Mouse (Mus musculus) liver, embryonic 11.5 days (tissue): ENCODE measurements around the gene Sdf2l1. TPM values are rescaled to one million over a fixed set of nuclear protein-coding genes. Genes with fewer than 3 reads are reported as not detected.

Experiments used
- ATAC-seq: fragments of 200-750 bp; cut with Nextera tagmentation; replicated peaks from 2 replicates; pipeline ENCODE4 v1.8.0; 2017; ENCODE audit warnings: moderate number of reproducible peaks, mild to moderate bottlenecking, moderate TSS enrichment, moderate library complexity; ENCODE audit not compliant: low FRiP score
- DNase-seq: peaks from one replicate; pipeline ENCODE4 v3.0.0-alpha.2; 2017; ENCODE audit warnings: low spot score
- H3K27ac ChIP-seq: fragments of 300-500 bp; sonication (generic); 2 replicates; pipeline ENCODE4 v1.5.1; 2014; ENCODE audit warnings: mild to moderate bottlenecking, low read depth, low read length, control low read depth
- H3K27me3 ChIP-seq: fragments of 300-500 bp; sonication (generic); replicated peaks from 2 replicates; pipeline ENCODE4 v1.6.1; 2014; ENCODE audit warnings: low read length, mixed read lengths; ENCODE audit not compliant: control insufficient read depth, insufficient read depth
- H3K36me3 ChIP-seq: fragments of 300-500 bp; sonication (generic); 2 replicates; pipeline ENCODE4 v1.6.1; 2014; ENCODE audit warnings: mild to moderate bottlenecking, low read length, moderate library complexity, mixed read lengths; ENCODE audit not compliant: control insufficient read depth, insufficient read depth
- H3K4me1 ChIP-seq: fragments of 300-500 bp; sonication (generic); replicated peaks from 2 replicates; pipeline ENCODE4 v1.6.1; 2014; ENCODE audit warnings: low read length, mixed read lengths; ENCODE audit not compliant: control insufficient read depth, insufficient read depth
- H3K4me2 ChIP-seq: fragments of 300-500 bp; sonication (generic); 2 replicates; pipeline ENCODE4 v1.6.1; 2014; ENCODE audit warnings: mild to moderate bottlenecking, control low read depth, moderate library complexity
- H3K4me3 ChIP-seq: fragments of 300-500 bp; sonication (generic); 2 replicates; pipeline ENCODE4 v1.5.1; 2014; ENCODE audit warnings: low read depth, low read length, control low read depth
- H3K9ac ChIP-seq: fragments of 300-500 bp; sonication (generic); 2 replicates; pipeline ENCODE4 v1.6.1; 2014; ENCODE audit warnings: low read depth, low read length, control low read depth
- H3K9me3 ChIP-seq: fragments of 300-500 bp; sonication (generic); 2 replicates; pipeline ENCODE4 v1.6.1; 2016; ENCODE audit warnings: low read length, inconsistent platforms, mixed read lengths; ENCODE audit not compliant: control insufficient read depth
- WGBS: fragments of 180-500 bp; shearing (Covaris S2); extraction: QIAGEN DNeasy Blood & Tissue Kit; methylation state at CpG from one replicate; pipeline ENCODE4 v1.1.7; 2014; 5-methylcytosine and 5-hydroxymethylcytosine counted together
- polyA plus RNA-seq: library from polyadenylated mRNA; unstranded; fragments of >200 nt; fragmentation: Nextera tagmentation; extraction: Ambion mirVana; gene quantifications from 2 replicates; pipeline ENCODE4 v1.2.1, GENCODE M21; 2014

Sdf2l1 gene
- polyA plus RNA-seq, 1 experiment from 2014 or later: 108 TPM

DNA sequence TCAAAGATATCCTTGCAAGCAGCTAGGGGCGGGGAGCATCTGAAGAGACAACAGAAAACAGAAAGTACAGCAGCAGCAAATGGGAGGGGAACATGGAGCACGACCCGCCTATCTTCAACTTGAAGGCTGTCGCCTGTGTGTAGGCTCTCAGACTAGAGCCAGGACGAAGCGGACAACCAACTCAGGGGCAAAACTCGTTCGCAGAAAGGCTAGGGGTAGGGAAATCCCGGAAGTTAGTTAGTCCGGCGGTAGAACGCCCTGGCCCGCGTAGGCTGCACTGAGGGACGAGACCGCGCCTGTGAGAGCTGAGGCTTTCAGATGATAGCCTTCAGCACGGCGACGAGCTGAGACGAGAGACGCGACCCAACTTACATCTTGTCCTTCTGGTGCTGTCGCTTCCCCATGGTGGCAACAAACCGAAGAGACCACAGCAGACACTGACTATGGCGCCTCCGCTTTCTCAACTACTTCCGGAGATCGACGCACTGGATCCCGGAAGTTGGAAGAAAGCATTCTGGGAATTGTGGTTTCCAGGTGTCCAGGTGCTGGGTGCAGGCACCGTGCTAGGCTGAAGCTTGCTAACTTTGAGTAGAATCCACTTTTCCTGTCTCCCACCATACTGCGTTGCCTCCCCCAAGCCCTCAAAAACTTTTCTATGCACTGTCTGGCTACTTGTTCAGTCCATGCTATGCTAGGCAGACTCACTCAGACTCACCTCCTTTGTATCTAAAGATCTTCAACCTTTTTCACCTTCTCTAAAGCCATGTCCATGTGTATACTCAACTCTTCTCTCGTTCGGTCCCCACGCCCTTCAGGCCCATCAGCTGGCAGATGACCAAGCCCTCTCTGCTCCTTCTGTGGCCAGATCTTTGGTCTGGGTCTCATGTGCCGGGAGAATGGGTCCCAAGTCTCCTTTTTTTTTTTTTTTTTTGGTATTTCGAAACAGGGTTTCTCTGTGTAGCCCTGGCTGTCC lies 21.1 kb downstream of the Sdf2l1 start, which contains the start of gene Ppil2:
Gene Ppil2 (minus strand): TSS at position 487 of the 973 bp plus-strand sequence.
- peak; percentile 88 for ATAC-seq
- Histone ChIP-seq H3K4me1 (peaks cover 9% of the 10 kb centered on the region), H3K27ac (peak within 1 kb of the TSS; percentile 28; the same call in 1 of the 2 replicates), H3K4me3 (peak within 1 kb of the TSS; percentile 65), H3K9ac (peak within 1 kb of the TSS; percentile 55), H3K4me2 (peak within 1 kb of the TSS; percentile 73), H3K9me3 (no peaks in the 10 kb centered on the region), H3K27me3 (no peaks in the 10 kb centered on the region), H3K36me3 (peaks cover 16% of the 10 kb centered on the region)
- DNase-seq: peak; percentile 76
- WGBS: 7% methylated on average over 38 of the region's 38 CpGs

- Histone ChIP-seq H3K27me3 (no peaks in the 10 kb centered on the region), H3K4me2 (no peak overlapping the region), H3K4me3 (no peak overlapping the region), H3K36me3 (peaks cover 33% of the 10 kb centered on the region), H3K27ac (no peak overlapping the region), H3K4me1 (peaks cover 1% of the 10 kb centered on the region; the same call in 1 of the 2 replicates), H3K9ac (no peak overlapping the region), H3K9me3 (no peaks in the 10 kb centered on the region)
- DNase-seq: no peak
- 88% methylated on average over 4 of the region's 4 CpGs for WGBS
- no peak for ATAC-seq
These were observed 27.6 kb downstream of the Sdf2l1 start for GRCm38 (mm10) chr16:17104600-17104999.

DNA sequence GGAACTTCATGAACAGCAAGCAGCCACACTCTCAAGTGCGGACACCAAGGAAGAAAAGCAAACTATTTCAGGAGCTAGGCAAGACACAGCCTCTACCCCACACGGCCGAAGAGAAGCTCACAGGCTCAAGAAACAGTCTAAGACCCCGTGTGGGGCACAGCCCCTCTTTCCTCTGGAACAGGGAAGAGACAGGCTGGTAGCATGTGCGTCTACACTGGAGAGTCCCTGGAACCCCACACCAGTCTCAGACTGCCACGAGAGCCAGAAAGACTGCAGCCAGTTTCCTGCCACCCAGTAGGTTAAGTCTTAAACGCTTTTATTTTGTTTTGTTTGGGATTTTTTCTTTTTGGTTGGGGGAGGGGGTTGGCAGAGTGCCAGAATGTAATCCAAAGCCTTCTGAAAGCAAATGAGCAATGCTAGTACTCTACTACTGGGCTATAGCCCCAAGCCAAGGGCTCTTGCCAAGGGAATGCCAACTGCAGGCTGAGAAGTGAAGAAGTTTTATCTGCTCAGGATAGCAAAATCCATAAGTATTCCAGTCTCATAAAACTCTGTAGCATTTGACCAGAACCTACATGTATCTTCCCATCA lies 29.5 kb downstream of the Sdf2l1 start:
- H3K9ac ChIP-seq: no peak overlapping the region
- no peak overlapping the region for H3K4me2 ChIP-seq
- 82% methylated on average over 7 of the region's 7 CpGs for WGBS
- no peaks in the 10 kb centered on the region for H3K27me3 ChIP-seq
- H3K9me3 ChIP-seq: no peaks in the 10 kb centered on the region
- no peak overlapping the region for H3K27ac ChIP-seq
- H3K4me3 ChIP-seq: no peak overlapping the region
- ATAC-seq: no peak
- H3K36me3 ChIP-seq: peaks cover 38% of the 10 kb centered on the region
- no peaks in the 10 kb centered on the region for H3K4me1 ChIP-seq
- DNase-seq: no peak

- Histone ChIP-seq H3K4me3 (no peak overlapping the region), H3K27ac (no peak overlapping the region), H3K27me3 (no peaks in the 10 kb centered on the region), H3K36me3 (peaks cover 51% of the 10 kb centered on the region), H3K9ac (no peak overlapping the region), H3K4me2 (no peak overlapping the region), H3K4me1 (no peaks in the 10 kb centered on the region), H3K9me3 (no peaks in the 10 kb centered on the region)
- WGBS: 84% methylated on average over 3 of the region's 3 CpGs
- DNase-seq: no peak
- ATAC-seq: no peak
These were observed 35.2 kb downstream of the Sdf2l1 start for GRCm38 (mm10) chr16:17096938-17097337.

GRCm38 (mm10) chr16:17088346-17088745 lies 43.8 kb downstream of the Sdf2l1 start:
- H3K4me2 ChIP-seq: no peak overlapping the region
- peaks cover 48% of the 10 kb centered on the region for H3K36me3 ChIP-seq
- no peaks in the 10 kb centered on the region for H3K9me3 ChIP-seq
- no peak overlapping the region for H3K4me3 ChIP-seq
- H3K9ac ChIP-seq: no peak overlapping the region
- WGBS: 88% methylated on average over 3 of the region's 3 CpGs
- ATAC-seq (no peak), DNase-seq (no peak)
- H3K27ac ChIP-seq: no peak overlapping the region
- no peaks in the 10 kb centered on the region for H3K4me1 ChIP-seq
- H3K27me3 ChIP-seq: no peaks in the 10 kb centered on the region

DNA sequence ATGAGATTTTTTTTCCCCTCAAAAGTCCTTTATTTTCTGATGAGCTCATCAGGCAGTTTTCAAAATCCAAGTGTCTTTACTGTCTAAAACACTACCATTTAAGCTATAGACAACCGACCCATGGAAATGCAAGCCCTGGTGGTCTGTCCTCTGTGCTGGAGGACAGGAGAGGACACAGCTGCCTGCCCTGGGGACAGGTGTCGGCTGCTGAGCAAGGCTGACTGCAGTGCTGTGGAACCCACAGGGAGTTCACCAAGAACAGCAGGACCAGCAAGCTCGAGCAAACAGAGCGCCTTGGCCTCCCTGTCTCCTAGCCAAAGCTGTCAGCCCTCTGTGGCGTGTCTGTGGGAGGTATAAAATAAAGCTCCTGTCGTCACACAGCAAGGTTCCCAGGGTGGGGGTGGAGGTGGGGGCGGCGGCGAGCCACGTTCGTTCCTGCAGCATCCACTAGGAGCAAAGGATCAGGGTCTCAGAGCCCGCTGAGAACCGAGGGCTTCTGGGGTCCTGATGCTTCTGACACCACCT lies 45.5 kb downstream of the Sdf2l1 start:
- Histone ChIP-seq H3K9ac (no peak overlapping the region), H3K27me3 (no peaks in the 10 kb centered on the region), H3K27ac (no peak overlapping the region), H3K36me3 (peaks cover 38% of the 10 kb centered on the region), H3K4me1 (no peaks in the 10 kb centered on the region), H3K4me2 (no peak overlapping the region), H3K9me3 (no peaks in the 10 kb centered on the region), H3K4me3 (no peak overlapping the region)
- 86% methylated on average over 13 of the region's 13 CpGs for WGBS
- no peak for ATAC-seq
- DNase-seq: no peak

DNA sequence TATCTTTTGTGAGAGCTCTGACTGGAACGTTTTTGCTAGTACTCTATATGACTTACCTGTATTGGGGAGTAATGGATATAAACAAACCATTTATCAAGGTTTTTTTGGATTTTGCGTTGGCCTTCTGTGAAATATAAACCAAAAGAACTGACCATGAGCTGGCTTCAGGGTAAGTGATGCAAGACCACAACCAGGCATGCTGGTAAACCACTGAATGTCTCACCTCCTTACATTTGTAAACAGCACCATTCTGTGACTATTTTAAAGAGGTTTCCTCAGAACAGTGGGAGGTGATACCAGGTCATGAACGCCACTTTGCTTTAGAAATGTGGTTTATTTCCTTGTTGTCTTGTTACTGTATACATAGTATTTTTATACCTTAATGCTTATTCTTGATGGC lies 45.9 kb downstream of the Sdf2l1 start:
- no peak overlapping the region for H3K9ac ChIP-seq
- H3K36me3 ChIP-seq: peaks cover 34% of the 10 kb centered on the region
- 85% methylated on average over 3 of the region's 3 CpGs for WGBS
- no peak overlapping the region for H3K4me2 ChIP-seq
- H3K4me1 ChIP-seq: no peaks in the 10 kb centered on the region
- H3K27ac ChIP-seq: no peak overlapping the region
- no peaks in the 10 kb centered on the region for H3K9me3 ChIP-seq
- ATAC-seq: no peak
- H3K27me3 ChIP-seq: no peaks in the 10 kb centered on the region
- no peak overlapping the region for H3K4me3 ChIP-seq
- no peak for DNase-seq

GRCm38 (mm10) chr16:17085636-17086035 lies 46.5 kb downstream of the Sdf2l1 start:
- H3K9me3 ChIP-seq: no peaks in the 10 kb centered on the region
- H3K4me3 ChIP-seq: no peak overlapping the region
- ATAC-seq: no peak
- H3K4me1 ChIP-seq: no peaks in the 10 kb centered on the region
- DNase-seq: no peak
- 84% methylated on average over 4 of the region's 4 CpGs for WGBS
- no peaks in the 10 kb centered on the region for H3K27me3 ChIP-seq
- H3K36me3 ChIP-seq: peaks cover 31% of the 10 kb centered on the region
- H3K9ac ChIP-seq: no peak overlapping the region
- no peak overlapping the region for H3K27ac ChIP-seq
- H3K4me2 ChIP-seq: no peak overlapping the region
